Mouse (Mus musculus): ENCODE measurements around the gene Lamc3.

DNA sequence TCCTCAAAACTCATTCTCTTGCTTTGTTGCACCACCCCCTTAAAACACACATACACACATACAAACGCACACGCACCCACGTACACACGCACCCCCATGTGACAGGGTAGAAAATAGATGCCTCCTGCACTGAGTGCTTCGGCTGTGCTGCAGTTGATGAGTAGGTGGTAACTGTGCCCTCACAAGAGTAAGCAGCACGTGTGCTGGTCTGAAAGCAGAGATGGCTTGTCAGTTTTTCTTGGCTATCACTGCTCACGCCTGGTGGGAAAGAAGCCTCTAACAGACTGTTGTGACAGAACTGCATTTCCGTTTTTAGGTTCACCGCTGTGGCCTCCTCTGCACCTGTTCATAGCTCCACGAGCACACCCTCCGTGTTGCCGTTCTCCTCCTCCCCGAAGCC, 109.0 kb downstream of the Lamc3 start:
- no peak for TF ChIP-seq TAL1 (IDR thresholded peaks at IDR 0.05; ENCODE audit: low read length)
- TF ChIP-seq GATA1 (IDR thresholded peaks at IDR 0.05; ENCODE audit: low read length) = no peak

Data from erythroblast, embryonic 14.5 days (primary cell).